Comparison of ENCODE assay signal across 17 mouse cellular contexts in genomic region chr5:75185584-75185983, GRCm38 (mm10). TPM values are rescaled to one million over a fixed set of nuclear protein-coding genes. Genes with fewer than 3 reads are reported as not detected.
DNase-seq lines count a peak whose midpoint lies in the region; ATAC-seq and TF ChIP-seq lines count a peak whose summit lies in the region.
"Had no signal": no experiment of that assay in that cellular context is flagged by ENCODE, and none has a peak within 500 bp of the region (broad histone marks: within the 10 kb centered on the region; RNA-seq: fewer than 3 reads in every experiment).

No protein-coding gene starts in this region.

- ATAC-seq in heart, postnatal 0 days (ENCODE audit: insufficient read depth, low read depth): no peak
- no peak for ATAC-seq in heart, embryonic 11.5 days (replicated peaks; ENCODE audit: insufficient number of reproducible peaks, low FRiP score, low TSS enrichment)
- peak; percentile 39; the same call in 1 of the 2 replicates for ATAC-seq in lung, embryonic 16.5 days (ENCODE audit: low read depth)
- ATAC-seq in megakaryocyte progenitor cell, adult 5-6 weeks (replicated peaks; ENCODE audit: poor library complexity): peak; percentile 73
- ATAC-seq: midbrain, embryonic 13.5 days had no signal

- no peaks in the 10 kb centered on the region for H3K36me3 ChIP-seq in heart, postnatal 0 days (replicated peaks; ENCODE audit: control insufficient read depth, insufficient read depth, low read length)
- H3K36me3 ChIP-seq in heart, embryonic 11.5 days (ENCODE audit: control insufficient read depth, insufficient read depth, low read length): peaks cover 13% of the 10 kb centered on the region; the same call in 1 of the 2 replicates
- H3K36me3 ChIP-seq in lung, embryonic 16.5 days (ENCODE audit: control insufficient read depth, insufficient read depth, low read length): peaks cover 9% of the 10 kb centered on the region
- H3K36me3 ChIP-seq: hindbrain, embryonic 13.5 days; midbrain, embryonic 13.5 days had no signal

- H3K4me2 ChIP-seq in heart, postnatal 0 days (ENCODE audit: low read depth, low read length): no peak overlapping the region
- H3K4me2 ChIP-seq in heart, embryonic 11.5 days: no peak overlapping the region
- no peak overlapping the region for H3K4me2 ChIP-seq in lung, embryonic 16.5 days (ENCODE audit: low read depth, low read length)
- H3K4me2 ChIP-seq: hindbrain, embryonic 13.5 days; limb, embryonic 13.5 days; midbrain, embryonic 13.5 days had no signal

- TF ChIP-seq EP300 in heart, postnatal 0 days (IDR thresholded peaks at IDR 0.05; ENCODE audit: low read depth): no peak

- no peak for TF ChIP-seq CTCF in heart, postnatal 0 days (IDR thresholded peaks at IDR 0.05; ENCODE audit: low read depth)
- no peak for TF ChIP-seq CTCF in gastrocnemius, adult 2 months (IDR thresholded peaks at IDR 0.05)

- H3K27me3 ChIP-seq in heart, postnatal 0 days (ENCODE audit: control insufficient read depth, insufficient read depth, low read length): no peaks in the 10 kb centered on the region
- no peaks in the 10 kb centered on the region for H3K27me3 ChIP-seq in heart, embryonic 11.5 days (ENCODE audit: control insufficient read depth, insufficient read depth, low read length)
- no peaks in the 10 kb centered on the region for H3K27me3 ChIP-seq in lung, embryonic 16.5 days (ENCODE audit: control insufficient read depth, insufficient read depth, low read depth, low read length)
- H3K27me3 ChIP-seq: hindbrain, embryonic 13.5 days; limb, embryonic 13.5 days; midbrain, embryonic 13.5 days had no signal

- no peak overlapping the region for H3K27ac ChIP-seq in heart, postnatal 0 days (ENCODE audit: low read depth)
- no peak overlapping the region for H3K27ac ChIP-seq in heart, embryonic 11.5 days (ENCODE audit: low read depth, low read length)
- no peak overlapping the region for H3K27ac ChIP-seq in lung, embryonic 16.5 days (ENCODE audit: low read length)
- no peak overlapping the region for H3K27ac ChIP-seq in gastrocnemius, adult 2 months
- H3K27ac ChIP-seq: forebrain, embryonic 10.5 days; hindbrain, embryonic 13.5 days; limb, embryonic 13.5 days; midbrain, embryonic 13.5 days had no signal

- no peak overlapping the region for H3K4me3 ChIP-seq in heart, postnatal 0 days (ENCODE audit: low read depth, low read length)
- no peak overlapping the region for H3K4me3 ChIP-seq in heart, embryonic 11.5 days (ENCODE audit: low read depth, low read length)
- no peak overlapping the region for H3K4me3 ChIP-seq in lung, embryonic 16.5 days (ENCODE audit: low read length)
- H3K4me3 ChIP-seq in gastrocnemius, adult 2 months: no peak overlapping the region
- H3K4me3 ChIP-seq: forebrain, embryonic 10.5 days; hindbrain, embryonic 13.5 days; limb, embryonic 13.5 days; midbrain, embryonic 13.5 days had no signal

- no peak overlapping the region for H3K9ac ChIP-seq in heart, postnatal 0 days (replicated peaks; ENCODE audit: low read depth, low read length)
- H3K9ac ChIP-seq in heart, embryonic 11.5 days (ENCODE audit: low read depth, low read length): no peak overlapping the region
- H3K9ac ChIP-seq in lung, embryonic 16.5 days (ENCODE audit: low read length): no peak overlapping the region
- H3K9ac ChIP-seq: hindbrain, embryonic 13.5 days; limb, embryonic 13.5 days; midbrain, embryonic 13.5 days had no signal

- no peaks in the 10 kb centered on the region for H3K4me1 ChIP-seq in heart, postnatal 0 days (ENCODE audit: control insufficient read depth, insufficient read depth)
- no peaks in the 10 kb centered on the region for H3K4me1 ChIP-seq in heart, embryonic 11.5 days (ENCODE audit: control insufficient read depth, insufficient read depth, low read length)
- H3K4me1 ChIP-seq in lung, embryonic 16.5 days (replicated peaks; ENCODE audit: control insufficient read depth, insufficient read depth, low read length): no peaks in the 10 kb centered on the region
- H3K4me1 ChIP-seq: forebrain, embryonic 10.5 days; limb, embryonic 13.5 days had no signal

- WGBS in heart, postnatal 0 days: 68% methylated on average over 7 of the region's 7 CpGs
- WGBS in heart, embryonic 11.5 days (ENCODE audit: insufficient replicate concordance): 77% methylated on average over 7 of the region's 7 CpGs
- WGBS in lung, embryonic 16.5 days: 68% methylated on average over 7 of the region's 7 CpGs

- intact Hi-C loops in gastrocnemius, adult 2 months (cut with DNase I): no loop called here

- DNase-seq in heart, postnatal 0 days (ENCODE audit: low spot score): peak; percentile 28
- no peak for DNase-seq in lung, postnatal 25 days (ENCODE audit: low spot score)
- DNase-seq in R1 (ENCODE audit: low read depth, low spot score): peak; percentile 16
- no peak for DNase-seq in gastrocnemius, adult 2 months
- DNase-seq in layer of hippocampus, postnatal 10 days (ENCODE audit: low spot score in 2 of 2): no peak
- DNase-seq: adrenal gland, adult 2 months; cerebellum, adult 9-10 months; kidney, postnatal 25 days; right cerebral cortex, postnatal 25 days; thymus, postnatal 14 days had no signal

- H3K9me3 ChIP-seq in heart, postnatal 0 days (replicated peaks; ENCODE audit: control insufficient read depth, low read length): no peaks in the 10 kb centered on the region
- H3K9me3 ChIP-seq in heart, embryonic 11.5 days (replicated peaks; ENCODE audit: control insufficient read depth, low read length): no peaks in the 10 kb centered on the region
- no peaks in the 10 kb centered on the region for H3K9me3 ChIP-seq in lung, embryonic 16.5 days (ENCODE audit: control insufficient read depth, low read length)
- H3K9me3 ChIP-seq: forebrain, embryonic 10.5 days; hindbrain, embryonic 13.5 days; limb, embryonic 13.5 days; midbrain, embryonic 13.5 days had no signal

RNA-seq across cellular contexts. Expression of gene Pdgfra, which starts 33.5 kb away (rescaled TPM):
- 25.3 and 27.4 TPM in 2 replicates for total RNA-seq in heart, postnatal 0 days (2014; rRNA removed; ENCODE audit: low replicate concordance)
- polyA plus RNA-seq in heart, postnatal 0 days (2015; fragmentation: Nextera tagmentation; extraction: Ambion mirVana): 5.3 and 6.1 TPM in 2 replicates
- polyA plus RNA-seq in heart, embryonic 11.5 days (2014; fragmentation: Nextera tagmentation; extraction: Ambion mirVana): 28.0 and 37.4 TPM in 2 replicates
- polyA plus RNA-seq in lung, embryonic 16.5 days (2015; fragmentation: Nextera tagmentation; extraction: Ambion mirVana): 53.3 and 53.6 TPM in 2 replicates
- total RNA-seq in megakaryocyte progenitor cell, adult 5-6 weeks (2015): not detected in 2 replicates
- total RNA-seq in megakaryocyte progenitor cell, adult 5-6 weeks (2017): 0.08 TPM in 1 of 2 replicates, not detected in the other
- total RNA-seq in gastrocnemius, adult 2 months (2021): 10 to 100 TPM; 16.6 to 21.7 TPM
- 10 to 100 TPM; 93.7 to 94.8 TPM for total RNA-seq in layer of hippocampus, postnatal 10 days (2021)

Comparison
In these comparisons a context has a peak if more than half of its experiments do, and no peak if none do; other contexts are left out.
1. ATAC-seq: peak in lung, embryonic 16.5 days (single experiment) and megakaryocyte progenitor cell, adult 5-6 weeks (single experiment); none in heart, postnatal 0 days (single experiment) and heart, embryonic 11.5 days (single experiment).
2. DNase-seq: peak in heart, postnatal 0 days (single experiment) and R1 (single experiment); none in lung, postnatal 25 days (single experiment), gastrocnemius, adult 2 months (single experiment) and layer of hippocampus, postnatal 10 days (0 of 2).
3. RNA of gene Pdgfra, which starts 33.5 kb away (total RNA-seq): 93.7 to 94.8 TPM in layer of hippocampus, postnatal 10 days, 25.3 to 27.4 TPM in heart, postnatal 0 days and 16.6 to 21.7 TPM in gastrocnemius, adult 2 months; 0.08 TPM in megakaryocyte progenitor cell, adult 5-6 weeks; every median in the first group is over 10 times any median in the second.